Mouse (Mus musculus) gastrocnemius, adult 2 months (tissue): Measurements from ENCODE around the gene Adipor1. TPM values are rescaled to one million over a fixed set of nuclear protein-coding genes. Genes with fewer than 3 reads are reported as not detected.

Experiments used
- DNase-seq: peaks from one replicate; pipeline ENCODE4 v3.0.0; 2022
- H3K27ac ChIP-seq: fragments of 200-600 bp; 2 replicates; pipeline ENCODE4 v1.8.1; 2022; ENCODE audit warnings: mild to moderate bottlenecking
- H3K4me3 ChIP-seq: fragments of 200-600 bp; 2 replicates; pipeline ENCODE4 v1.8.1; 2022; ENCODE audit warnings: mild to moderate bottlenecking, moderate library complexity
- CTCF ChIP-seq: fragments of 200-600 bp; IDR thresholded peaks from 2 replicates; pipeline ENCODE4 v1.8.1; 2022; ENCODE audit warnings: antibody characterized with exemption, mild to moderate bottlenecking, moderate library complexity
- intact Hi-C: fragments of 180-260 bp; cut with DNase I; formaldehyde crosslinking; loops from one replicate; pipeline ENCODE4 v1.15.1; 2025
- total RNA-seq, 2 experiments: library from RNA; stranded (reverse); gene quantifications; 2 replicates each; pipeline ENCODE4 v1.2.3; 2021

Gene Adipor1
- total RNA-seq, 2 experiments from 2014 or later = 163 to 196 TPM

DNA sequence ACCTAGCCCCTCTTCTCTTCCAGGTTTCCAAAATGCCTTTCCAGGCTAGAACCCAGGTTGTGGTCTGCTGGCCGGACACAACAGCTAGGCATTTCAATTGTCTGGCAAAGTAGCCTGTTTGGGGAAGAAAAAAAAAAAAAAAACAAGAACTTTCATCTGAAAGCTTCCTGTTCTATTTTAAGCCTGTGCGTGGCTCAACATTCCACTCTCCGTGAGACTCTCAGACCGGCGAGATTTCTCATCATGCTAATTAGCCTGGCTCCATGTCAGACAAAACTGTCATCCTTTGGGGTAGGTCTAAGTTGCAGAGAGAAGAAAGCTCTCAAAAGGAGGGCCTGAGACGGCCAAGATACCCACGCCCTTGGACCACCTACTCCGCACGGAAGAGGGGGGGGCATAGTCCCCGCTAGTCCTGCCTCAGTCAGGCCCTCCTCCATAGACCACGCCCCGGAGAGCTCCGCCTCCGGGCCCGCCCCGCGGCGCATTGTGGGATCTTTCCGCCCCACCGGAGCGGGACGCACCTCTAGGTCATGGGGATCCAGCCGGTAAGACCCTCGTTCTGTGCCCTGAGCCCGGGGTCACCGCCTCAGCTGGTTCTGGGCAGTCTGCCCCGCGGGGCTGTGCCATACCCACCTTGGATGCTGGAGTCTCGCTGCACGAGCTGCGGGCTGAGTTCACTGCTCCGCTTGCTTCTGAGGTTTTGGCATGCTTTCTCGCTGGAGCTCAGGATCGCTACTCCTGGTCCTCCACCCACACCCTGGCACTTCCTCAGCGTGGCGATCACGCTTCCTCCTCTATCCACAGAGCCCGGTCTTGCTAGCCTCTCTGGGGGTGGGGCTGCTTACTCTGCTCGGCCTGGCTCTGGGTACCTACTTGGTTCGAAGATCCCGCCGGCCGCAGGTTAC lies 9.4 kb upstream of the Adipor1 start, which contains the start of gene Cyb5r1:
Gene Cyb5r1, plus strand, starts transcription at position 51 of the 905 bp plus-strand sequence.
- Histone ChIP-seq H3K4me3 (peak within 1 kb of the TSS; percentile 90), H3K27ac (peak within 1 kb of the TSS; percentile 96)
- intact Hi-C loops = loop anchor here (5.0 kb wide), 1 partner anchor 38 kb away; no protein-coding TSS in a partner anchor
- DNase-seq = peak; percentile 87
- no peak for TF ChIP-seq CTCF

DNA sequence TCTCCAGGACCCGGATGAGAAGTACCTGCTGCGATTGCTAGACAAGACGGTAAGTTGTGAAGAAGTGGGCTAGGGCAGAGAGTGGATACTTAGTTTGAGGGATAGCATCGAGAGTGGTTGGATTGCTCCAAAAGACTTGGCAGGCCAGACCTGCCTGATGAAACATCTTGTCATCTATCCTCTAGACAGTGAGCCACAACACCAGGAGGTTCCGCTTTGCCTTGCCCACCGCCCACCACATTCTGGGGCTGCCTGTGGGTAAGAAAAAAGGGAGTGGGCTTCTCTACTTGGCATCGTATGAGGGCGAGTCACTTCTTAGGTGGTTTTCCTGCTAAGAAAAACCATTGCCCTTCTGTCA lies 8.8 kb upstream of the Adipor1 start:
- H3K27ac ChIP-seq = peak overlapping the region; percentile 96
- TF ChIP-seq CTCF = no peak
- intact Hi-C loops = loop anchor here (5.0 kb wide), 1 partner anchor 39 kb away; no protein-coding TSS in a partner anchor
- peak overlapping the region; percentile 90 for H3K4me3 ChIP-seq
- DNase-seq = no peak

DNA sequence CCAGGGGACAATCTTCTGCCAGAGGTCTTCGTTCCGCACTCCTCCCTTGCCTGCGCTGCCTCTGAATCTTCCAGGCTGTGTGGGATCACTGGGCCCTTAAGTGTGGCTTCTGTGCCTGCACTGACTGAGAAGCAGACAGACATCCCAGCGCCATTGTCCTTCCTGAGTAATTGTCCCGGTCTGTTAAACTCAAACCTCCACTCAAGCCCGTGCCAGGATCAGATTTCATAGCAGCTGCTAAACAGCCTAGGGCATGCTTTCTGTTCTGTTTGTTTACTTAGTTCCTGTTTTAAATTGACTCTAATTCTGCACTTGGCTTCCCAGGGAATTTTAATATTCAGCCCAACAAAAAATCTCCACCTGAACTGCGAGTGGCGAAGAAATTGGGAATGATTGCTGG lies 7.1 kb upstream of the Adipor1 start:
- Histone ChIP-seq H3K4me3 (no peak overlapping the region), H3K27ac (peak overlapping the region; percentile 50)
- DNase-seq = no peak
- intact Hi-C loops = loop anchor here (5.0 kb wide), 1 partner anchor 41 kb away; no protein-coding TSS in a partner anchor
- no peak for TF ChIP-seq CTCF

DNA sequence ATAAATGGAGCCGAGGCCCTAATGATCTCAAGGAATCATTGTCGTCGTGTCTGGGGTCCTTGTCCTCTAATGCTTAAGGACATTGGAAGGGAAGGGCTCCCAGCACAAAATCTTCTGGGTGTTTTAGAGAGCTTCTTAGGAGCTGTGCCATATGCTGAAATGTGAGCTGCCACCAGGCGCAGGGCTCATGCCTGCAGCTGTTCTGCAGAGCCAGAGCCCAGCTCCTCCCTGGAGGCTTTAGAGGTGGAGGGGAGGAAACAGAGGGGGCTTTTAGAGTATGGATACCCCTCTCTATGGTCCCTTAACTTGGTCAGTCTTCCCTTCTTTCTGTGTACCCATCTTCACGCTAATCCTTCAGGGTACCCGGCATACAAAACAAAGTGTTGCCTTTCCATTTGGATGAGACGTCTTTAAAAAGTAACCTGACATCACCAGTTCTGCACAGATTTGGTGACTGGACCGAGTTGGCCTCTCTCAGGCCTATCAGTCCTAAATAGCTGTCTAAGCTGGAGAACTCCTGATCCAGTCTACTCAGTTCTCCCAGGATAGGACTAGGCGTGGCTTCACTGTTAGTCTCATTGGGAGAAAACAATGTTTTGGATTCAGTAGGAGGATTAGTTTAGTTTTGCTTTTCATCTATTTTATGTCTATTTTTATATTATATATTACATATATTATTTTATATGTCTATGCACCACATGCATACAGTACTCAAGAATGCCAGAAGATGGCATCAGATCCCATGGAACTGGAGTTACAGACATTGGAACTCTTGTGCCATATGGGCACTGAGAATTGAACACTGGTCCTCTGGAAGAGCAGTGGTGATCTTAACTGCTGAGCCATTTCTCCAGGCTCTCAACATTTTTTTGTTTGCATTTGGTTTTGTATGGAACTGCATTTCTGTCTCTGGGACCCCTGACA lies 3.2 kb upstream of the Adipor1 start:
- peak; percentile 55 for TF ChIP-seq CTCF
- DNase-seq = peak; percentile 75
- peak overlapping the region; percentile 27 for H3K4me3 ChIP-seq
- peak overlapping the region; percentile 89 for H3K27ac ChIP-seq
- intact Hi-C loops = loop anchor here (1.0 to 5.0 kb wide), 2 partner anchors 43 to 80 kb away; partner anchors contain the start of genes Klhl12 and Rabif

DNA sequence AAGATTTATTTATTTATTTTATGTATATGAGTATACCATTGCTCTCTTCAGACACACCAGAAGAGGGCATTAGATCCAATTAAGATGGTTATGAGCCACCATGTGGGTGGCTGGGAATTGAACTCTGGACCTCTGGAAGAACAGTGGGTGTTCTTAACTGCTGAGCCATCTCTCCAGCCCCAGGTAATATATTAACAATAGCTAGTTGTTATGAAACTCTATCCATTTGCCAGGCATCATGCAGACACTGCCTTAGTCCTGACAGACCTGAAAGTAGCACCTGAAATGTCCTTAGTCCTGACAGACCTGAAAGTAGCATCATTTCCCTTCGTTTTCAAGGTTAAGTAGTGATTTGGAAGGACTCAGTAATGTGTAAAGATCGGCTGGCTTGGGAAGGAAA lies 1.1 kb upstream of the Adipor1 start:
- H3K4me3 ChIP-seq = no peak overlapping the region
- no peak for TF ChIP-seq CTCF
- DNase-seq = no peak
- H3K27ac ChIP-seq = peak overlapping the region; percentile 99
- intact Hi-C loops = loop anchor here (5.0 kb wide), 1 partner anchor 78 kb away; the partner anchor contains the start of gene Rabif

DNA sequence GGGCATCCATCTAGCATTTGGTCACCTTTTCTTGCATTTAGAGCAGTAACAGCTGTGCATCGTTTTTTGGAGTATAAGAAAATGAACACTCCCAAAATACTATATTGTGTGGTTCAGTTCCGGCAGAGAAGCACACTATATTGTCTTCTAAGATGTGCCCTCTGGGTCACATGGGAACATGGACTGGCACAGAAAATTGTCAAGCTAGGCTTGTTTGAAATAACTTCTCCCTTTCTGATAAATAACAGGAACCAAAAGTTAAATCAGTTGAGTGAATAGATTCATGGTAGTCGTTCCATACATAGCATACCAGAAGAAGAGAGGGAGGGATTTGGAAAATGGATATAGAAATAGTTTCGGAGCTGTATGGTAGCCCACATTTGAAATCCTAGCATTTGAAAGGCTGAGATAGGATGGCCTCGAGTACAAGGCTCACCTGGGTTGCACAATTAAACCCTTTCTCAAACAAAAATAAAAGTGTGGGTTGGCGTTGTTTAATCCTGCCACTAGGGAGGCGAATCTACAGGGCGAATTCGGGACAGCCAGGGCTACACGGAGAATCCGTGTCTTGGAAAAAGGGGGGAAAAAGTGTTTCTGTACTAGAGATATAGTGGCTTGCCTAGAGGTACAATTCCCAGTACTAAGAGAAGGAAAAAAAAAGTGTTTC lies 544 bp upstream of the Adipor1 start:
- Histone ChIP-seq H3K27ac (peak overlapping the region; percentile 99), H3K4me3 (peak overlapping the region; percentile 98)
- intact Hi-C loops = loop anchor here (5.0 kb wide), 1 partner anchor 78 kb away; the partner anchor contains the start of gene Rabif
- DNase-seq = no peak
- TF ChIP-seq CTCF = peak; percentile 8; the same call in 1 of the 2 replicates

DNA sequence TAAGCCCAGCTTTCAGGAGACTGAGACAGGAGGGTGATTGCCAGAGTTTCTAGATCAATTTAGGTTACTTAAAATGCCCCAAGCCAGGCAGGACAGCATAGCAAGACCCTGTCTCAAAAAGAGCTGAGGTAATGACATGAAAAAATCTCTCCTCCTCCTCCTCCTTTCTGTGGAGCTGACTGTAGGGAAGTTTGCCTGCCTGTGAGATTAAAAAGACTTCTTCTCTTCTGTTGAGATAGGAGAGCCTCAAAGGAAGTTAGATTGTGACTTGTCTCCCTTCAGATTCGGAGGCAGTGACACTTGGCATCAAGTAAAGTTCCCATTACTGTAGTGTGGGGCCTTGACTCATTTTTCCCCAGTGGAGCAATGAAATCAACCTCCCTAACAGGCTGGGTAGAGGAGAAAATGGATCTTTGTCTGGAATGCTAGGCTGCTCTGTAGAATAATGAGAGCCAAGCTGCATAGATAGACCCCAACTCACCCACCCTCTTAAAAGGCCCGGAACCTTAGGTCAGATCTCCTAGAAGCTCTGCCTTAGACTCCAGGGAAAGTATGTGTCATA lies 3.3 kb downstream of the Adipor1 start:
- no peak for DNase-seq
- Histone ChIP-seq H3K4me3 (peak overlapping the region; percentile 98), H3K27ac (peak overlapping the region; percentile 99)
- no peak for TF ChIP-seq CTCF
- intact Hi-C loops = loop anchor here (2.0 kb wide), 1 partner anchor 56 kb away; no protein-coding TSS in a partner anchor

DNA sequence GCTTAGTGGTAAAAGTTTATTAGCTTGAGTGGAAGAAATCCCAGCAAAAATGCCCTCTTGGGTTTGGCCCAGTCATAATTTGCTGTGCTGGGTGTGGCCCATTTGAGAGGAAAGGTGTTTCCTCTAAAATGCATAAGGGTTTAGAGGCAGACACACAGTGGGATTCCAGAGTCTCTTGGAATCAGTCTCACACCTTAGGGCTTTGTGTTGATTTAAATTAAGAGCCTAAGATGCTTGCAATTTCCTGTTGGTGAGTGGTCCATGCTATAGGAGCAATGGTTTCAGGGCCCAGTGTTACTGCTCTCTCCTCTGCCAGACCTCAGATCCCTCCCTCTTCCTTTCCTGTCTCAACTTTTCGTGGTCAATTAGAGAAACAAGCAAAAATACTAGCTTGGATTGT lies 4.0 kb downstream of the Adipor1 start:
- Histone ChIP-seq H3K27ac (peak overlapping the region; percentile 99), H3K4me3 (peak overlapping the region; percentile 98)
- DNase-seq = no peak
- intact Hi-C loops = loop anchor here (2.0 kb wide), 1 partner anchor 56 kb away; no protein-coding TSS in a partner anchor
- no peak for TF ChIP-seq CTCF

DNA sequence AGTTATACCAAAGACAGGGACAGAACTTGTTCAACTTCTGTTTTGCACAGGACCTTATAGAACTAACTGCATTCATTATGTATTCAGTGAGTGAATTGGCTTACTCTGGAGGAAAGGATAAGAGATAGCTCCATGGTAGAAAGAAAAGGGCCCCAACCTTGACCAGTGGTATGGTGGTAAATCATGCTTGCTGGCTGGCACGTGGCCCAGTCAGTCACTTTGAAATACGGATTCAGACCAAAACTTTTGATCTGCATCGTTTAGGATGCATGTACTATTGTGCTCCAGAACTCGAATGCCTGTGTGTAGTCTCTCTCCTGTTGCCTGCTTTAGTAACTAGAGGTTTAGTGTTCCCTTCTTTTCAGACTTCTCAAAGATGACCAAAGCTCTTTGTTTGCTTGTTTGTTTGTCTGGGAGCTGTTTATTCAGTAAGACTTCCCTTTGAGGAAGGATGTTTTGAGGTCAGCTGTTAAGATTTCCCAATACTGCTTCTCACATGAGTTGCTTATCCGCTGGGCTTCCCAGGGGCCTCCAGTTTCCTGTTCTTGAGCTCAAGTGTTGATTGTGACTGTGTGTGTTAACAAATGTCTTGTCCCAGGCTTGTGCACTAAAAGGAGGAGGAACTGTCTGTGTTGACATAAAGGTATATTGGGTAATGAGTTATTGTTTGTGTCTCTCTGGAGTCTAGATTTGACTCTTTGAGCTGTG lies 4.7 kb downstream of the Adipor1 start:
- H3K4me3 ChIP-seq = peak overlapping the region; percentile 98
- DNase-seq = no peak
- intact Hi-C loops = loop anchor here (2.0 kb wide), 1 partner anchor 57 kb away; no protein-coding TSS in a partner anchor

DNA sequence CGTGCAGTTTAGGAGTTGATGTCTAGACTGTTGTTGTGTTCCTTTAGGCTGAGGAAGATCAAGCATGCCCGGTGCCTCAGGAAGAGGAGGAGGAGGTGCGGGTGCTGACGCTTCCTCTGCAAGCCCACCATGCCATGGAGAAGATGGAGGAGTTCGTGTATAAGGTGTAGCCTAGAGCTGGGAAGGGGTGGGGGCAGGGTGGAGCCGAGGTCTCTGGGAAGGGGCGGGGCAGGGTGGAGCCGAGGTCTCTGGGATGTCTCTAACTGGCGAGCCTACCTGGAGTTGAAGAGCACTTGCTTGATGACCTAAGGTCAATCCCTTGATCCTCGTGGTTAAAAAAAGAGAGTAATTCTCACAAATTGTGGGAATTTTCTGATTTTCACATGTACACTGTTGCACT lies 8.7 kb downstream of the Adipor1 start:
- Histone ChIP-seq H3K4me3 (no peak overlapping the region), H3K27ac (no peak overlapping the region)
- no peak for DNase-seq
- no peak for TF ChIP-seq CTCF
- intact Hi-C loops = no loop called here

More for the DNA sequence above, 4.7 kb downstream of the Adipor1 start:
- H3K27ac ChIP-seq = peak overlapping the region; percentile 99
- no peak for TF ChIP-seq CTCF

DNA sequence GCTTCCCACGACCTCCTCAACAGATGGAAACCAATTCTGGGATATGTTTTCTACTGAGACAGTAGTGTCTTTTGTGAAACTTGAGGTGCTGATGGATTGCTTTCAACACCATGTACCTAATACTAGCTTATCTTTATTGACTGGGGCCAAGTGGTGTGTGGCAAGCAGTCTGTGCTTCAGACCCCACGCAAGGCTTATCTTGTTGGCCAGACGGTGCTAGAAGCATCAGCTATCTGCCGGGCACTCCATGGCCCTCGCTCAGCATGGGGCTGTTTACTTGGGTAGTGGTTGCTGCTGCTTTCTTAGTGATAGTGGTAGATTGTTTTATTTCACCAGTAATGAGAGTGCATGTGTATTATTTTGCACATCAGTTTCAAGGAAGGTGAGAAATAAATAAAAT lies 11.1 kb downstream of the Adipor1 start:
- intact Hi-C loops = no loop called here

More for the DNA sequence above, 11.1 kb downstream of the Adipor1 start:
- H3K27ac ChIP-seq = no peak overlapping the region
- no peak overlapping the region for H3K4me3 ChIP-seq
- no peak for TF ChIP-seq CTCF
- no peak for DNase-seq
